In genomic region chr17:80445433-80445832, GRCm38 (mm10) we compare ENCODE assay signal across 24 mouse cellular contexts.
"Had no signal": no experiment of that assay in that cellular context is flagged by ENCODE, and none has a peak within 500 bp of the region (broad histone marks: within the 10 kb centered on the region; RNA-seq: fewer than 3 reads in every experiment).

No protein-coding gene starts in this region.

- H3K9ac ChIP-seq: limb, embryonic 13.5 days; liver, embryonic 12.5 days; liver, embryonic 15.5 days; lung, embryonic 15.5 days; neural tube, embryonic 12.5 days; neural tube, embryonic 15.5 days had no signal

- H3K27ac ChIP-seq: kidney, postnatal 0 days; layer of hippocampus, adult 2 months; limb, embryonic 10.5 days; limb, embryonic 13.5 days; liver, embryonic 12.5 days; liver, embryonic 15.5 days; lung, embryonic 15.5 days; midbrain, embryonic 10.5 days; neural tube, embryonic 12.5 days; neural tube, embryonic 15.5 days; stomach, postnatal 0 days had no signal

- H3K9me3 ChIP-seq: limb, embryonic 10.5 days; limb, embryonic 13.5 days; liver, embryonic 12.5 days; liver, embryonic 15.5 days; lung, embryonic 15.5 days; megakaryocyte, embryonic 14.5 days; midbrain, embryonic 10.5 days; neural tube, embryonic 12.5 days; neural tube, embryonic 15.5 days had no signal

- ATAC-seq: liver, embryonic 12.5 days had no signal

- H3K4me3 ChIP-seq: layer of hippocampus, adult 2 months; limb, embryonic 10.5 days; limb, embryonic 13.5 days; liver, embryonic 12.5 days; liver, embryonic 15.5 days; lung, embryonic 15.5 days; megakaryocyte, embryonic 14.5 days; midbrain, embryonic 10.5 days; neural tube, embryonic 12.5 days; neural tube, embryonic 15.5 days had no signal

- DNase-seq: kidney, postnatal 25 days; layer of hippocampus, adult 9-11 months; liver; lung, adult 18-20 months; lung, postnatal 10 days; lung, postnatal 36 days; midbrain, embryonic 14.5 days; right cerebral cortex, adult 18-20 months; right cerebral cortex, postnatal 14 days; right cerebral cortex, postnatal 4 days; thymus, adult 2 months; thymus, postnatal 25 days had no signal

- H3K4me2 ChIP-seq: limb, embryonic 13.5 days; liver, embryonic 12.5 days; liver, embryonic 15.5 days; lung, embryonic 15.5 days; neural tube, embryonic 12.5 days; neural tube, embryonic 15.5 days had no signal

- H3K4me1 ChIP-seq: limb, embryonic 10.5 days; limb, embryonic 13.5 days; liver, embryonic 12.5 days; liver, embryonic 15.5 days; lung, embryonic 15.5 days; neural tube, embryonic 12.5 days; neural tube, embryonic 15.5 days had no signal

- H3K27me3 ChIP-seq: limb, embryonic 13.5 days; liver, embryonic 12.5 days; liver, embryonic 15.5 days; lung, embryonic 15.5 days; megakaryocyte, embryonic 14.5 days; neural tube, embryonic 12.5 days; neural tube, embryonic 15.5 days had no signal
